Mouse (Mus musculus) left cerebral cortex, postnatal 36 days (tissue): ENCODE measurements around the gene Cox15. TPM values are rescaled to one million over a fixed set of nuclear protein-coding genes. Genes with fewer than 3 reads are reported as not detected.
A peak's percentile ranks its signal among the peaks of the same experiment; 100 is the strongest.

Experiments
- DNase-seq, 2 experiments: peaks; one replicate each; pipeline ENCODE4 v3.0.0; 2021 to 2022; ENCODE audit warnings: low spot score in 2 of 2, mixed read lengths in 1 of 2
- intact Hi-C: fragments of 180-260 bp; cut with DNase I; formaldehyde crosslinking; loops from one replicate; pipeline ENCODE4 v1.15.1; 2025
- total RNA-seq, 2 experiments: library from RNA; stranded (reverse); gene quantifications; 2 replicates each; pipeline ENCODE4 v1.2.3; 2021

Gene Cox15
- total RNA-seq = 10 to 100 TPM; 13.3 to 17.1 TPM

DNA sequence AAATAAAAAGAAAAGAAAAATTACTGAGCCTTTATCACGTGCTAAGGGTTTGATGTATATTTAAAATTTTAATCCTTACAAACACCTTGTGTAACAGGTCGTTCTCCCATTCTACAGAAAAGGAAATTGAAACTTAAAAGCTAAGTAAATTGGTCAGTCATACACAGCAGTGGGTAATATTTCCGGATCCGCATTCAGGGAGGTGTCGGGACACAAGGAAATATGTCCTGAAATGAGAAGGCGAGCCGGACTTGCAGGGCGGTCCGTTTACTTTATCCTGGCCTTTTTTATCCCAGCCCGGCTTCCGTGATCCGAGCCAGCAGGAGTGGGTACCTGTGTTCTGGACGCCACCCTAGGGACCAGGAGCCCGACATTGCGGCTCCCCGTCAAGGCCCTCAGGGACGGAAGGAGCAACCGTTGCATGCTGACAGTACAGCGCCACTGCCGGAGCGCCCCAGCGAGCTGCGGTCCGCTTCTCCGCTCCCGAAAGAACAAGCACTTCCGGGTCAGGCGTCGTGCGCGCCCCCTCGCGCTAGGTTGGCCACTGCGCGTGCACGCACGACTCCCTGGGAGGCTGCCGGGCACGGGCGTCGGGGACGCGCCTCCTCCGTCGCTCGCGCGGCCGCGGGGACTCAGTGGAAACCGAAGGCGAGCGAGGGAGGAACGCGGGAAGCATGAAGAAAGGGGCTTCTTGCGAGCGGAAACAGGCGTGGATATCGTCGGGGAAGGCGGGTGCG, at the start of gene Cox15, which contains the start of gene Cutc:
Cox15 (minus strand) TSS at position 512 of the 737 bp plus-strand sequence.
Cutc (plus strand) TSS at position 508 of the 737 bp plus-strand sequence.
- peak; percentile 96 to 98 for DNase-seq
- intact Hi-C loops = loop anchor here (5.0 to 10.0 kb wide), 2 partner anchors 65 to 392 kb away; partner anchors contain the start of genes Bloc1s2 and Entpd7

DNA sequence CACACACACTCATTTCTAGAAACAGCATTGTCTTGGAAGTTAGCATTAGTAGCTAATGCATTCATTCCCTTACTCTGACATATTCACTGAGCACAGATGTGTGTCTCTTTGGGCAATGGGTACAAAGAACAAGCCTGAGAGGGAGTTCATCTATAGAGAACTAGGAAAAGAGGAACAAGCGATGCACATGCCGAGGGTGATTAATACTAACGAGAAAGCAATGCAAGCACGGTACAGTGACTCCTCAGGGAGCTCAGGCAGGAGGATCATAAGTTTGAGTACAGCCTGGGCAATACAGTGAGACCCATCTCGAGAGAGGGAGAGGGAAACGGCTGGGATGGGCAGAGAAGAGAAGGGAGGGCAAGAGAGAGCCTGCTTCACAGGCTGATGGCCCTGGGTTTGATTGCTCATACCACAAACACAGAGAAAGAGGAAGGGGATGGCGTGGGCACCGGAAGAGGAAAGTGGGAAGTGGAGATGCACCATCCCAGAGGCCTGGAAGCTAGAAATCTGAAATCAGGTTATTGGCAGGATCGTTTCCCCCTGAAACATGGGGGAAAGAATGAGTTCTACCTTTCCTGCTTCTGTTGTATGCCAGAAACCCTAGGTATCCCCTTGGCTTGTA, 48.7 kb upstream of the Cox15 start:
- DNase-seq = no peak
- intact Hi-C loops = no loop called here

DNA sequence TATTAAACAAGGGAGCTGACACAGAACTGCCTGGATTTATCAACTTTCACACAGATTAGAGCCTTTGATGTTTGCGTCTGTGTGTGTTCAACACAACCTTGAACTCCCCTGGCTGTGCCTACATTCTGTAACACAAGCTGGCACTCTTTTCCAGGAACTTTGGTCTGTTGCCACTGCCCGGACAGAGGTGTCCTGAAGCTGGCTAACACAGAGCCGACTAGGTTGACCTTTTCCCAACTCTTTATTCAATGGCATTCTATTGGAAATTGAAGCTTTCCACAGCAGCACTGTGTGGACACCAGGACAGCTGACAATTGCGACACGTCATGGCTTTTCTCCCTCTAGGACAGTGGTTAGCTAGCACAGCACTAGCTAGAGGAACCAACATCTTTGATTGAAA, 44.4 kb upstream of the Cox15 start:
- DNase-seq = no peak
- intact Hi-C loops = no loop called here

DNA sequence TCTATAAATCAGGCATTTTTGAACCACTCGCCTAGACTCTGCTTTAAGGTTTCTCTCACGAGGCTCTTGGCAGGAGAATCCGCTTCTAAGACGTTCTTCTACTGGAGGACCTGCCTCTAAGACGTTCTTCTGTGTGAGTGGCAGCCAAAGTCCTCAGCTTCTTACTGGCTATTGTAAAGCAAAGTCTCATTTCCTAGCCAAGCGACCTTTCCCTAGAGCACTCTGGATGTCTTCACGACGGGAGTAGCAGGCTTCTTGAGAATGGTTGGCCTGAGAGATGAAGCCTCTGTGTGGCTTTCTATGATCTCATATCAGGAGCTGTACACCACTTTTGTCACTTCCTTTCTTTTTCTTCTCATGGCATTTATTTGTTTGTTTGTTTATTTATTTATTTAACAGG, 42.7 kb upstream of the Cox15 start:
- intact Hi-C loops = no loop called here
- DNase-seq = no peak

- no peak for DNase-seq
- intact Hi-C loops = no loop called here
These were observed 41.2 kb upstream of the Cox15 start for GRCm38 (mm10) chr19:43793951-43794350.

GRCm38 (mm10) chr19:43792537-43792936, 39.7 kb upstream of the Cox15 start:
- intact Hi-C loops = no loop called here

DNA sequence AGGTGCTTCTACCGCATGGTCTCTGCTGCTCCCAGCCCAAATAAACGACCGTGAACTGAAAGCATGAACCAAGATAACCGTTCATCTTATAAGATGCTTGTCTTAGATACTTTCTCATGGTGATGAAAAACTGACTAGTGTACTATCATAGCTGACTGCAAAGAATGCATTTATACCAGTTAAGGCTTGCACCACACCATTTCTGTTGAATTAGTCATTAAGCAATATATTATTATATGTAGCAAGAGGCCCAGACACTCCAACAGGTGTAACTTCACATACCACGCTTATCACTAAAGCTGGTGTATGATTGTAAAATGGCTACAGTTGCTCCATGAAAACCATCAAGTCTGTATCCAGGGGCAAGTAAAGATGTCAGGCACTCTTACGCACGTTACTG, 37.0 kb upstream of the Cox15 start:
- intact Hi-C loops = no loop called here
- DNase-seq = no peak

More at GRCm38 (mm10) chr19:43792537-43792936, 39.7 kb upstream of the Cox15 start:
- no peak for DNase-seq

DNA sequence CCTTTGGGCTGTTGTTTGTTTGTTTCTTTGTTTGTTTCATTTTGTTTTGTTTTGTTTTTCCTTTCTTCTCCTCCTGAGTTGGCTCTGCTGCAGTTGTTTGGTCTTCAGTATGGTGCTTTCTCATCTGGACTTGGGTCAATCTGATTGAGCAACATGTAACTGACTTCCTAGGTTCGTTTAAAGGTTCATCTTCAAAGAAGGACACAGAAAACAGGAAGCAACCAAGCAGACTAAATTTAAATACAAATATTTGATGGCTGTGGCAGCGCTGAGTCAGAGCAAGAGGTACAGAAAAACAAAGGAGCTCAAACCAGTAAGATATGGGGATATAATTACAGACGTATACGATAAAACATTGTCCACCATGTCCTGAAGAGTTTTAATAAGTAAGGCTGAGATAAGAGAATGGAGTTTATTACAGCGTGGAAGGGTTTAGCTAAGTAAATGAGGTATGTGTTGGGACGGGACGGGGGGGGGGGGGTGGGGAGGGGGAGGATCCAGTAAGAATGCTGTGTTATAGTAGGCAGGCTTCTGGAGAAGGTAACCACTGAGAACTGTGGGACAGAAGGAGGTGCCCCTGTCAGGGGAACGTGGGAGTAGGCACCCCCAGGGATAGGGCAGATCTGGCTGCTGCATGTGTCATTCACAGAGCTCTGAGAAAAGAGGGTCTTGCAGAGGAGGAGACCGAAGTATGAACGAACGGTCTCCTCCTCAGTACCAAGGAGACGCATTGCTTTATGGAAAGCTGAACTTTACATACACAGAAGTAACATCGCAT, 33.6 kb upstream of the Cox15 start:
- intact Hi-C loops = no loop called here
- no peak for DNase-seq

- intact Hi-C loops = no loop called here
- DNase-seq = no peak
These were observed 32.0 kb upstream of the Cox15 start for GRCm38 (mm10) chr19:43784761-43785160.

DNA sequence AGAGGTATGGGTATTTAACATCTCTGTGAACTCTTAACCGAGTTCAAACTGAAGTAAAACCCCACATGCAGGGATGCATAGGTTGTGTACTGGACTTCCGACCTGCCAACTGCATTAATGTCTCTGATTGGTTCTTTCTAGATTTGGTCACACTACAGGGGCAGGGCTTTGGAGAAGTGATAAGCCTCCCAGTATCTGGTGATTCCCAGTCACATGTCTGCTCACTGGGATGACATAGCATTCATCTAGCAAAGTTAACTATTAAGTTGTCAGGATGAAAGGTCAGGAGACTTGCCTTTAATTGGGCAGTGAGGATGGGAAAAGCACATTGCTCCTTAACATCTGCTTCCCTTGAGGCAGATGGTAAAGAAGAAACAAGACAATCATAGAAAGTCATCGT, 29.2 kb upstream of the Cox15 start, which contains the start of gene Abcc2:
Abcc2 (plus strand) TSS at position 213 of the 400 bp plus-strand sequence.
- intact Hi-C loops = no loop called here
- no peak for DNase-seq

DNA sequence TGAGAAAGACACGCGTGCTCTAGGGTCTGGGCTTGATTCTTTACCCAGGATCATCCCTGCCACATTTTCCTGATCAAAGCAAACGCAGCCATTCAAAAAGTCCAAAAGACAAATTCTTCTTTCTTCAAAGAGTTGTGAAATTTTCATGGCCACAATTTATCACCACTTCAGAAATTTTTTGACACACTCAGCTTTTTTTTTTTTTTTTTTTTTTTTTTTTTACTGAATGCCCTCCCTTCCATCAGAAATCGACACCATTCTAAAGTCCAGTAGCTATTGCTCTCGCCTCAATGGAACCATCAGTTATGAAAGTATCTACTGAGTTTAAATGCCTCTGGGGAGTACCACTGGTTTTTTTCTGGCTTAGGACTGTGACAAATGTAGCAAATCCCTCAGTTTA, 27.6 kb upstream of the Cox15 start:
- intact Hi-C loops = no loop called here
- no peak for DNase-seq

GRCm38 (mm10) chr19:43777308-43777707, 24.5 kb upstream of the Cox15 start:
- intact Hi-C loops = no loop called here
- DNase-seq = no peak

DNA sequence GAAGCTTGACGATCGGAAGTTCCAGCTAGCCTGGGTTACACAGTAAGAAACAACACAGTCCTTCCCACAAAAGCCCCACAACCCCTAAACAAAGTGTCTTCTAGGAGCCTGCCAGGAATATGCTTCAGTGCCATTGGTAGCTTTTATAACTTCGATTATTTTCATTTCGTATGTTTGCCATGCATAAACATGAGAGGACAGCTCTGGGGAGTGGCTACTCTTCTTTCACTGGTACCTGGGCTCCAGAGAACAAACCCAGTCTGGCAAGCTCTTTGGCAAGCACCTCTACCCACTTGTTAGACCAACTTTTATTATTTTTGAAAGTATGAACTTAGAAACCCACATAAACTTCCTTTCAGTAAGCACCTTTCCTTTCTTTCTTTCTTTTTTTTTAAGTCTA, 23.8 kb upstream of the Cox15 start:
- intact Hi-C loops = no loop called here
- no peak for DNase-seq

- no peak for DNase-seq
These were observed 22.6 kb upstream of the Cox15 start for GRCm38 (mm10) chr19:43775433-43775832.

DNA sequence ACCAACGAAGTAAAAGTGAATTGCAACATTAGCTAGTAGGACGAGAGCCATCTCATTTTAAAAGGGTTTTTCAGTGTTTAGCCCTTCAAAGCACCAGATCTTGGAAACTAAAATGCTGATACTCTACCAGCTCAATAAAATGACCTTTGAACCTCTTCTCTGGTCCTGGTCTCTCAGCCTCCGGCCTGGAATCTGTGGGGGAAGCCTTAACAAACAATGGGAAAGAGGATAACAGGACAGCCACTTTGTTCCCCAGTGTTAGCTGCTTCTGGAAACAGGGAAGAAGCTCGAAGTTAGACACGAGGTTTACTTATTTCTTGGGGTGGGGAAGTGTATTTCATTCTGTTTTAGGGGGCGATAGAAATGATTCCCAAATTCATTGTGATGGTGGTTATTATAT, 19.5 kb upstream of the Cox15 start:
- intact Hi-C loops = no loop called here
- no peak for DNase-seq

More at GRCm38 (mm10) chr19:43775433-43775832, 22.6 kb upstream of the Cox15 start:
- intact Hi-C loops = no loop called here

- DNase-seq = no peak
- intact Hi-C loops = no loop called here
These were observed 18.7 kb upstream of the Cox15 start for GRCm38 (mm10) chr19:43771499-43771969.

GRCm38 (mm10) chr19:43770584-43770983, 17.8 kb upstream of the Cox15 start:
- DNase-seq = no peak
- intact Hi-C loops = no loop called here

DNA sequence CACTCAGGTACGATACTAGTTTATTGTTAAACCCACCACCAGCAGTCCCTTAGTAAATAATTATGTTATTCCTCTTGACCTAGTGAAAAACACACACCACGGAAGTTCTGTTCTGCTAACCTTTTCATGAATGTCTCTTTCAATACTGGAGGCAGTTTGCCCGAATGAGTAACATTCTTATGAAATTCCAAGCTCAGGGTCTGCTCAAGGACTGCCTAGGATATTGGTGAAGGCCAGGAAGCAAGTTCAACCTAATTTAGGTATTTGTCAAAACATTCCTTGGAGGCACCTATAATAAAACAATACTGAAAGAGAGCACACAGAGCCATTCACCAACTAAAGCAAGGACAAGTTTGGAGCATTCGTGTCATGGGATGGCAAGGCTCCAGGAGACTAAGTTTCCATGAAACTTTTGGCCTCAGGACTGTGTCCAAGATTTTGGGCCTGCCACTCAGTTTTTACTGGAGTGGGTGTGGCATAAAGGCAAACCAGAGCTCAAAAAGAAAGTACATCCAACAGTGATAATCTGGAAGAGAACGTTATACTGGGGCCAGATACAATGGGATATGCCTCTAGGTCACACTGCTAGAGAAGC, 16.7 kb upstream of the Cox15 start:
- intact Hi-C loops = no loop called here
- no peak for DNase-seq

DNA sequence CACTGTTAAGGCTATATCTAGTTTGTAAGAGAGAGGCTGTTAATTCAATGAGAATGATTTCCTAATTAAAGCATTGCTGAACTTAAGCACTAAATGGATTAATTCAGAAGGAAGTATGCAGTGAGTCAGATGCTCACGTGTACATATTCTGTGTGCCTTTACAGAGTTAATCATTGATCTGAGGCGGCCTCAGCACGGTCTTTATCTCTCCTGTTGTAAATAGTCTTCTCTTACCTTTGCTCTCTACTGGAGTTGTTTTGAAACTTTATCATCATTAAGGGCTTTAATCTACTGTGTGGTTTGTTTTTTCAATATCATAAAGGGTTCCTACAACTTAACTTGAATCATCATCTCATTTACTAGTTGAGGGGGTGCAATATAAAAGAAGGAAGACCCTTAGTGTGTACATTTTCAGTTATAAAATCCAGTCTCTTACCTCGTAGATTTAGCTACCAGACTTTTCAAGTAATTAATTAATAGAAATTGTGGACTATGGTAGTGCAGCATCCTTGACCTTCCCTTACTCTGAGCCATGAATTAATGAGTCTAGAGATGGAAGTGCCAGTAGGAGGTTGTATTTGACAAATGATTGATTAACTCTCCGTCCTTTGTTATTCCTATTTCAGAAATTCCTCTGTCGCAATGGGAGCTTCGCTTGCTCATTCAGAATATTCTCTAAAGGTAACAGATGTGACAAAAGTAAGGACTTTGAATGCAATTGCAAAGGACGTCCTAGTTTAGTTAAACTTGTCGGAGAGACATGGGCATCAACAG, 14.9 kb upstream of the Cox15 start:
- intact Hi-C loops = no loop called here
- no peak for DNase-seq
